Mouse (Mus musculus): ENCODE measurements at regions not wholly inside any gene's neighbourhood (a gene's known extent, or its start where the extent isn't known, plus 50 kb on each side); places are given as distances from the start of the nearest gene placed in this dataset.

GRCm38 (mm10) chr3:103470586-103471400, 104.2 kb upstream of the Syt6 start:
- 87% methylated on average over 15 of the region's 15 CpGs for WGBS
- Histone ChIP-seq H3K27ac (ENCODE audit: low read depth, low read length) (no peak overlapping the region), H3K4me3 (ENCODE audit: low read depth, low read length) (no peak overlapping the region), H3K9me3 (ENCODE audit: control insufficient read depth, low read length) (no peaks in the 10 kb centered on the region; the same call in 1 of the 2 replicates), H3K27me3 (ENCODE audit: control insufficient read depth, insufficient read depth, low read length) (no peaks in the 10 kb centered on the region), H3K4me2 (ENCODE audit: low read depth, low read length, severe bottlenecking) (no peak overlapping the region), H3K4me1 (replicated peaks; ENCODE audit: control insufficient read depth, insufficient read depth, low read length) (no peaks in the 10 kb centered on the region), H3K36me3 (ENCODE audit: control insufficient read depth, insufficient read depth, low read length) (no peaks in the 10 kb centered on the region), H3K9ac (ENCODE audit: low read length) (no peak overlapping the region)
- ATAC-seq (replicated peaks; ENCODE audit: low FRiP score) = no peak
- DNase-seq (ENCODE audit: low spot score) = no peak

DNA sequence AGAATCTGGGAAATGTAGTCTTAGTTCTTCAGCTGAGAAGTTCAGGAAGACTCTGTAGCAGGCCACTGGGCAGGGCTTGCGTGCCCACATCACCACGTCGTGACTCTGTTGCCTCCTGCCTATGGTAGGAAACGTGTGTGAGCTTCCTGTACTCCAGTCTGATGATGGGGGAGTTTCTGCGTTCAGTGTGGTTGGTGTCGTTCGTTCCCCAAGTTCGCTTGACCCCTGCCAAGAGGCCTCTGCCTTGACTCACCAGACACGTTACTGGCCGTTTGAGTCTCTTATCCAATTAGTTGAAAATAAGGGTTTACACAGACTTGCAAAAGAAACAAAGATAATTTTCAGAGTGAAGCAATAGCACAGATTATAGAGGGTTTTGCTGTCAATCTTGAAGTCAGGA, 102.4 kb upstream of the Syt6 start:
- H3K36me3 ChIP-seq (ENCODE audit: control insufficient read depth, insufficient read depth, low read length) = no peaks in the 10 kb centered on the region
- no peaks in the 10 kb centered on the region for H3K4me1 ChIP-seq (replicated peaks; ENCODE audit: control insufficient read depth, insufficient read depth, low read length)
- ATAC-seq (replicated peaks; ENCODE audit: low FRiP score) (no peak), DNase-seq (ENCODE audit: low spot score) (no peak)
- no peak overlapping the region for H3K4me2 ChIP-seq (ENCODE audit: low read depth, low read length, severe bottlenecking)
- no peak overlapping the region for H3K9ac ChIP-seq (ENCODE audit: low read length)
- no peaks in the 10 kb centered on the region; the same call in 1 of the 2 replicates for H3K9me3 ChIP-seq (ENCODE audit: control insufficient read depth, low read length)
- no peak overlapping the region for H3K4me3 ChIP-seq (ENCODE audit: low read depth, low read length)
- no peak overlapping the region for H3K27ac ChIP-seq (ENCODE audit: low read depth, low read length)
- WGBS = 80% methylated on average over 10 of the region's 10 CpGs
- H3K27me3 ChIP-seq (ENCODE audit: control insufficient read depth, insufficient read depth, low read length) = no peaks in the 10 kb centered on the region

GRCm38 (mm10) chr3:103473336-103473735, 101.7 kb upstream of the Syt6 start:
- H3K9ac ChIP-seq (ENCODE audit: low read length) = no peak overlapping the region
- no peaks in the 10 kb centered on the region; the same call in 1 of the 2 replicates for H3K9me3 ChIP-seq (ENCODE audit: control insufficient read depth, low read length)
- no peaks in the 10 kb centered on the region for H3K36me3 ChIP-seq (ENCODE audit: control insufficient read depth, insufficient read depth, low read length)
- ATAC-seq (replicated peaks; ENCODE audit: low FRiP score) = no peak
- no peaks in the 10 kb centered on the region for H3K4me1 ChIP-seq (replicated peaks; ENCODE audit: control insufficient read depth, insufficient read depth, low read length)
- H3K4me2 ChIP-seq (ENCODE audit: low read depth, low read length, severe bottlenecking) = no peak overlapping the region
- no peak overlapping the region for H3K27ac ChIP-seq (ENCODE audit: low read depth, low read length)
- no peak for DNase-seq (ENCODE audit: low spot score)
- WGBS = 78% methylated on average over 2 of the region's 2 CpGs
- H3K4me3 ChIP-seq (ENCODE audit: low read depth, low read length) = no peak overlapping the region
- H3K27me3 ChIP-seq (ENCODE audit: control insufficient read depth, insufficient read depth, low read length) = no peaks in the 10 kb centered on the region

GRCm38 (mm10) chr3:103479845-103480543, 95.0 kb upstream of the Syt6 start:
- Histone ChIP-seq H3K36me3 (ENCODE audit: control insufficient read depth, insufficient read depth, low read length) (no peaks in the 10 kb centered on the region), H3K4me1 (replicated peaks; ENCODE audit: control insufficient read depth, insufficient read depth, low read length) (no peaks in the 10 kb centered on the region), H3K9me3 (ENCODE audit: control insufficient read depth, low read length) (no peaks in the 10 kb centered on the region), H3K27me3 (ENCODE audit: control insufficient read depth, insufficient read depth, low read length) (no peaks in the 10 kb centered on the region), H3K4me2 (ENCODE audit: low read depth, low read length, severe bottlenecking) (no peak overlapping the region), H3K27ac (ENCODE audit: low read depth, low read length) (no peak overlapping the region), H3K4me3 (ENCODE audit: low read depth, low read length) (no peak overlapping the region), H3K9ac (ENCODE audit: low read length) (no peak overlapping the region)
- DNase-seq (ENCODE audit: low spot score) = no peak
- no peak for ATAC-seq (replicated peaks; ENCODE audit: low FRiP score)
- WGBS = 83% methylated on average over 2 of the region's 2 CpGs

GRCm38 (mm10) chr3:103480676-103481075, 94.4 kb upstream of the Syt6 start:
- 75% methylated on average over 7 of the region's 7 CpGs for WGBS
- DNase-seq (ENCODE audit: low spot score) = no peak

DNA sequence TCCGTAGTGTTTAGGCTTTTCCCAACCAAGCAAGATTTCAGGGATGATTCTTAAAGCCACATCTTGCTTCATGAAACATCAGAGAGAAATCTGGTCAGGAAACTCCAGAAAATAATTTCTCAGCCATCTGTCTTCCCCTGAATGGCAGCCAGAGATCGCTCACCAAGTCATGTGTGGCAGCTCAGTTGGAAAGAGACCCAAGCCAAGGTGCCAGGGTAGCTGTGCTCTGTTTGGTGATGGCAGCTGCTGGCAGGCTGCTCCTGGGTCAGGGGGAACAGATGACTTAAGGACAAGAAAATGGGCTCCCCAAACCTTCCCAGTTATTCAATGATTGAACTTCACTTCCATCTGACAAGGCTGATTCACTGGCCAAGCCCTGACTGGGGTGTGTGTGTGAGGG, 91.7 kb upstream of the Syt6 start:
- H3K4me1 ChIP-seq (replicated peaks; ENCODE audit: control insufficient read depth, insufficient read depth, low read length) = no peaks in the 10 kb centered on the region
- H3K27me3 ChIP-seq (ENCODE audit: control insufficient read depth, insufficient read depth, low read length) = no peaks in the 10 kb centered on the region
- no peak overlapping the region for H3K9ac ChIP-seq (ENCODE audit: low read length)
- no peaks in the 10 kb centered on the region for H3K36me3 ChIP-seq (ENCODE audit: control insufficient read depth, insufficient read depth, low read length)
- no peaks in the 10 kb centered on the region for H3K9me3 ChIP-seq (ENCODE audit: control insufficient read depth, low read length)
- H3K27ac ChIP-seq (ENCODE audit: low read depth, low read length) = no peak overlapping the region
- ATAC-seq (replicated peaks; ENCODE audit: low FRiP score) = no peak
- no peak overlapping the region for H3K4me2 ChIP-seq (ENCODE audit: low read depth, low read length, severe bottlenecking)
- no peak overlapping the region for H3K4me3 ChIP-seq (ENCODE audit: low read depth, low read length)
- 80% methylated on average over 2 of the region's 2 CpGs for WGBS
- peak; percentile 43 for DNase-seq (ENCODE audit: low spot score)

More at GRCm38 (mm10) chr3:103480676-103481075, 94.4 kb upstream of the Syt6 start:
- H3K27ac ChIP-seq (ENCODE audit: low read depth, low read length) = no peak overlapping the region
- H3K4me3 ChIP-seq (ENCODE audit: low read depth, low read length) = no peak overlapping the region
- no peaks in the 10 kb centered on the region for H3K36me3 ChIP-seq (ENCODE audit: control insufficient read depth, insufficient read depth, low read length)
- ATAC-seq (replicated peaks; ENCODE audit: low FRiP score) = no peak
- no peak overlapping the region for H3K9ac ChIP-seq (ENCODE audit: low read length)
- H3K4me1 ChIP-seq (replicated peaks; ENCODE audit: control insufficient read depth, insufficient read depth, low read length) = no peaks in the 10 kb centered on the region
- H3K4me2 ChIP-seq (ENCODE audit: low read depth, low read length, severe bottlenecking) = no peak overlapping the region
- H3K9me3 ChIP-seq (ENCODE audit: control insufficient read depth, low read length) = no peaks in the 10 kb centered on the region
- H3K27me3 ChIP-seq (ENCODE audit: control insufficient read depth, insufficient read depth, low read length) = no peaks in the 10 kb centered on the region

DNA sequence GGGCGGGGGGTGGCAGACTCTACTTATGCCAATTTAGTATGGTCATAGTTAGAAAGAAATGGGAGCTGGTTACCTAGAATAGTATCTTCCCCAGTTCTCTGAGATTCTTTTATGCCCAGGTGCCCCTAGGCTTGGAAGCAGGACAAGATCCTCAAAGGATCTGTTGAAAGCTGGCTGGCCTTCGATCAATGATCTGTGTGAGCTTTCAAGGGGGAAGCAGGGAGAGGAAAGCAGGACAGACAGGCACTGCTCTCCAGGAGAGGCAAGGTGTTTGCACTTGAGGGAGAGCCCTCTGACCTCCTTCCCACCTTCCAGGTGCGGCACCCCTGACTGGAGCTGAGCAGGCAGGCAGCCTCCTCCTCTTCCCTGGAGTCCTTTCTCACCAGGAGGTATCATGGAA, 91.3 kb upstream of the Syt6 start:
- Histone ChIP-seq H3K9ac (ENCODE audit: low read length) (no peak overlapping the region), H3K4me1 (replicated peaks; ENCODE audit: control insufficient read depth, insufficient read depth, low read length) (no peaks in the 10 kb centered on the region), H3K27ac (ENCODE audit: low read depth, low read length) (no peak overlapping the region), H3K4me3 (ENCODE audit: low read depth, low read length) (no peak overlapping the region), H3K36me3 (ENCODE audit: control insufficient read depth, insufficient read depth, low read length) (no peaks in the 10 kb centered on the region), H3K4me2 (ENCODE audit: low read depth, low read length, severe bottlenecking) (no peak overlapping the region), H3K27me3 (ENCODE audit: control insufficient read depth, insufficient read depth, low read length) (no peaks in the 10 kb centered on the region), H3K9me3 (ENCODE audit: control insufficient read depth, low read length) (no peaks in the 10 kb centered on the region)
- peak; percentile 27 for DNase-seq (ENCODE audit: low spot score)
- 70% methylated on average over 3 of the region's 3 CpGs for WGBS
- ATAC-seq (replicated peaks; ENCODE audit: low FRiP score) = no peak

- no peak overlapping the region for H3K4me2 ChIP-seq (ENCODE audit: low read depth, low read length, severe bottlenecking)
- H3K36me3 ChIP-seq (ENCODE audit: control insufficient read depth, insufficient read depth, low read length) = no peaks in the 10 kb centered on the region
- WGBS = 87% methylated on average over 4 of the region's 4 CpGs
Measured at GRCm38 (mm10) chr3:103489786-103490185, 85.2 kb upstream of the Syt6 start.

More at GRCm38 (mm10) chr3:103489786-103490185, 85.2 kb upstream of the Syt6 start:
- Histone ChIP-seq H3K4me3 (ENCODE audit: low read depth, low read length) (no peak overlapping the region), H3K27ac (ENCODE audit: low read depth, low read length) (no peak overlapping the region), H3K27me3 (ENCODE audit: control insufficient read depth, insufficient read depth, low read length) (no peaks in the 10 kb centered on the region), H3K4me1 (replicated peaks; ENCODE audit: control insufficient read depth, insufficient read depth, low read length) (no peaks in the 10 kb centered on the region), H3K9ac (ENCODE audit: low read length) (no peak overlapping the region), H3K9me3 (ENCODE audit: control insufficient read depth, low read length) (no peaks in the 10 kb centered on the region)
- DNase-seq (ENCODE audit: low spot score) (no peak), ATAC-seq (replicated peaks; ENCODE audit: low FRiP score) (no peak)

Data from forebrain, embryonic 11.5 days (tissue).